Mouse (Mus musculus): Measurements from ENCODE around the gene Cbx7. TPM values are rescaled to one million over a fixed set of nuclear protein-coding genes. Genes with fewer than 3 reads are reported as not detected.
A peak's percentile ranks its signal among the peaks of the same experiment; 100 is the strongest.
"Not testable (repeated sequence)": the region's sequence is repeated elsewhere in the genome, so short reads cannot be mapped to it uniquely, and the experiment has no call there.

Gene Cbx7
- total RNA-seq, 2 experiments from 2014 or later, result 49.8 to 50.3 TPM

GRCm38 (mm10) chr15:79952504-79953231 is 18.3 kb downstream of the Cbx7 start:
- Histone ChIP-seq H3K27ac (peak overlapping the region; percentile 14; the same call in 1 of the 2 replicates), H3K4me3 (no peak overlapping the region)
- no peak for DNase-seq (ENCODE audit: low spot score in 2 of 2)
- no peak for TF ChIP-seq CTCF (conservative IDR thresholded peaks at IDR 0.05)

- DNase-seq (ENCODE audit: low spot score in 2 of 2), result no peak
- TF ChIP-seq CTCF (conservative IDR thresholded peaks at IDR 0.05), result no peak
- Histone ChIP-seq H3K4me3 (no peak overlapping the region), H3K27ac (peak overlapping the region; percentile 81; the same call in 1 of the 2 replicates)
These were observed 19.0 kb downstream of the Cbx7 start for GRCm38 (mm10) chr15:79951730-79952503.

- TF ChIP-seq CTCF (conservative IDR thresholded peaks at IDR 0.05), result no peak
- no peak for DNase-seq (ENCODE audit: low spot score in 2 of 2)
- Histone ChIP-seq H3K4me3 (no peak overlapping the region), H3K27ac (peak overlapping the region; percentile 81; the same call in 1 of the 2 replicates)
These were observed 19.7 kb downstream of the Cbx7 start for GRCm38 (mm10) chr15:79951226-79951625.

- peak; percentile 82 for TF ChIP-seq CTCF (conservative IDR thresholded peaks at IDR 0.05)
- no peak for DNase-seq (ENCODE audit: low spot score in 2 of 2)
- Histone ChIP-seq H3K4me3 (peak overlapping the region; percentile 47), H3K27ac (peak overlapping the region; percentile 81)
These were observed 20.5 kb downstream of the Cbx7 start for GRCm38 (mm10) chr15:79950250-79951025.

- Histone ChIP-seq H3K27ac (no peak overlapping the region), H3K4me3 (no peak overlapping the region)
- no peak; the same call in 1 of the 2 replicates for TF ChIP-seq CTCF (conservative IDR thresholded peaks at IDR 0.05)
- DNase-seq (ENCODE audit: low spot score in 2 of 2), result no peak
These were observed 23.2 kb downstream of the Cbx7 start for GRCm38 (mm10) chr15:79947681-79948080.

GRCm38 (mm10) chr15:79946790-79947189 is 24.1 kb downstream of the Cbx7 start:
- H3K4me3 ChIP-seq, result no peak overlapping the region
- peak; percentile 68 for TF ChIP-seq CTCF (conservative IDR thresholded peaks at IDR 0.05)
- DNase-seq (ENCODE audit: low spot score in 2 of 2), result no peak
- H3K27ac ChIP-seq, result no peak overlapping the region

- no peak overlapping the region for H3K4me3 ChIP-seq
- no peak overlapping the region for H3K27ac ChIP-seq
- peak; percentile 85 to 94 for DNase-seq (ENCODE audit: low spot score in 2 of 2)
- TF ChIP-seq CTCF (conservative IDR thresholded peaks at IDR 0.05), result peak; percentile 96
These were observed 24.9 kb downstream of the Cbx7 start for GRCm38 (mm10) chr15:79946022-79946421.

GRCm38 (mm10) chr15:79944948-79945347 is 26.0 kb downstream of the Cbx7 start:
- no peak overlapping the region for H3K27ac ChIP-seq
- H3K4me3 ChIP-seq, result no peak overlapping the region
- no peak for DNase-seq (ENCODE audit: low spot score in 2 of 2)
- no peak for TF ChIP-seq CTCF (conservative IDR thresholded peaks at IDR 0.05)

- H3K27ac ChIP-seq, result no peak overlapping the region
- no peak for DNase-seq (ENCODE audit: low spot score in 2 of 2)
- no peak for TF ChIP-seq CTCF (conservative IDR thresholded peaks at IDR 0.05)
- no peak overlapping the region for H3K4me3 ChIP-seq
These were observed 27.3 kb downstream of the Cbx7 start for GRCm38 (mm10) chr15:79943584-79943983.

GRCm38 (mm10) chr15:79942541-79942940 is 28.4 kb downstream of the Cbx7 start:
- no peak overlapping the region for H3K4me3 ChIP-seq
- no peak for TF ChIP-seq CTCF (conservative IDR thresholded peaks at IDR 0.05)
- no peak overlapping the region for H3K27ac ChIP-seq
- no peak for DNase-seq (ENCODE audit: low spot score in 2 of 2)

- Histone ChIP-seq H3K4me3 (no peak overlapping the region), H3K27ac (no peak overlapping the region)
- DNase-seq (ENCODE audit: low spot score in 2 of 2), result peak in 1 of 2 experiments; percentile 44
- peak; percentile 90 for TF ChIP-seq CTCF (conservative IDR thresholded peaks at IDR 0.05)
These were observed 30.0 kb downstream of the Cbx7 start for GRCm38 (mm10) chr15:79940932-79941331.

- TF ChIP-seq CTCF (conservative IDR thresholded peaks at IDR 0.05), result no peak
- DNase-seq (ENCODE audit: low spot score in 2 of 2), result no peak
- no peak overlapping the region for H3K27ac ChIP-seq
- H3K4me3 ChIP-seq, result no peak overlapping the region
These were observed 31.0 kb downstream of the Cbx7 start for GRCm38 (mm10) chr15:79939913-79940312.

- H3K4me3 ChIP-seq; DNase-seq (ENCODE audit: low spot score in 2 of 2); H3K27ac ChIP-seq: not testable (repeated sequence)
These were observed 31.4 kb downstream of the Cbx7 start for GRCm38 (mm10) chr15:79939501-79939900.

All from layer of hippocampus, adult 2 months (tissue).